Mouse (Mus musculus): ENCODE measurements around the gene Cacna2d1.

Gene Cacna2d1

DNA sequence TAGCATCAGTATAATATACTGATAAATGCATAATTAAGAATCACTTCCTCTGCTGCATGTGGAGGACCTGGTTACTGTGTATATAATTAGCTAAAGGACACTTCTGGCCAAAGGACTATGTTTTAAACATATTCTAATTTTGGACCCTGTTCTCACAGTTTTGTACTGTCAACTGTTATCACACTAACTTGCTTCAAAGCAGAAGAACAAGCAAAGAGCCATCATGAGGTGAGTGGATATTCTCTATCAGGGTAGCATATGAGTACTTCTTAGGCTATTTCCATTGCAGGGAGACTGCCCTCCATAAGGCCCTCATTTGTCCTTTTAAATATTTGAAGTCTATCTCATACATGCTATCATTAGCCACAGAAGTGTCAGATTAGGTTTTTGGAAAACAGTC is 480.2 kb downstream of the Cacna2d1 start:
- DNase-seq (ENCODE audit: extremely low read depth, low read depth) = no peak

DNA sequence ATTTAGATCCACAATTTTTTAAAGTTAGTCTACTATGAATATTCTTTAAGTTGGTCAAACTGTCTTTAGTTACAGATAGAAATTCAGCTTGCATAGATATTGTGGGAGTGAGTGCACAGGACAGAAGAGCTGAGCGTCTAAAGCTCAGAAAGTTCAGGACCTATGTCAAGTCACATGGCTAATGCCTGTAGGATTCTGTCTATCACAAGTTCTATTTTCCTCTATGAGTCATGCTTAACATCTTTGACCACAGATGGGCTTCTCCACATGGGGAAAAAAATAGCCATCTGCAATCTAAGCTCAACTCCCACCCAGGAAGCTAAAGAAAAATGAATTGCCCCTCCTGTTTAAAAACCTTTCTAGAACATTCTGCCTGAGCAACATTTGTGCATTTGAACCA is 483.5 kb downstream of the Cacna2d1 start:
- DNase-seq (ENCODE audit: extremely low read depth, low read depth) = no peak

DNA sequence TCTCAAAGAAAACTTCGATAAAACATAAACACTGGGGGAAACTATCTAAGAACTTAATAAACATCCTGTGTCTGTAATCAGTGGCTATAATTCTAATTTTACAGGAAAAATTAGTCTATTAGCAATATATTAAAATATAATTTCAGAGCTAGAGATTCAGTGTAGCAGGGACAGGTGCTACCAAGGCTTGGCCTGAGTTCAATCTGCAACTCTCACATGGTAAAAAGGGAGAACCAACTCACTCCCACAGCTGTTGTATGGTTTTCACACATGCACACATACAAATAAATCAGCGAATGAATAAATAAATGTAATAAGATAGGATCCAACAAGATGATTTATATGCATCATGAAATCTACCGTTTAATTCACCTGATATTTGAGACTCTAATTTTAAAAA is 484.0 kb downstream of the Cacna2d1 start:
- no peak for DNase-seq (ENCODE audit: extremely low read depth, low read depth)
